Mouse (Mus musculus): ENCODE data around the gene Gtsf1l. TPM values are rescaled to one million over a fixed set of nuclear protein-coding genes. Genes with fewer than 3 reads are reported as not detected.

Gtsf1l gene
- total and polyA plus RNA-seq, 2 experiments: not detected

- under 1% methylated on average over 48 of the region's 48 CpGs for WGBS
- Histone ChIP-seq H3K79me2 (ENCODE audit: control insufficient read depth, insufficient read depth, low read length) (no peaks in the 10 kb centered on the region), H3K4me1 (ENCODE audit: control insufficient read depth, insufficient read depth, low read length) (no peaks in the 10 kb centered on the region), H3K9ac (ENCODE audit: low read depth, low read length) (no peak within 1 kb of the TSS), H3K27ac (replicated peaks; ENCODE audit: insufficient read depth, low read depth, low read length) (no peak within 1 kb of the TSS), H3K27me3 (ENCODE audit: control insufficient read depth, insufficient read depth, low read length) (peaks cover 3% of the 10 kb centered on the region; the same call in 1 of the 2 replicates), H3K4me3 (ENCODE audit: insufficient read depth, low read depth, low read length) (peak within 1 kb of the TSS; percentile 25; the same call in 1 of the 2 replicates), H3K36me3 (ENCODE audit: control insufficient read depth, insufficient read depth, low read length) (no peaks in the 10 kb centered on the region)
- no peak for TF ChIP-seq POLR2A (IDR thresholded peaks at IDR 0.05; ENCODE audit: extremely low read depth, insufficient read depth, low read length)
- no peak for TF ChIP-seq CTCF (IDR thresholded peaks at IDR 0.05; ENCODE audit: low read depth, low read length)
- peak; percentile 82 for DNase-seq (ENCODE audit: extremely low read depth, low read depth, low spot score)
Measured at GRCm38 (mm10) chr2:163054335-163054840, 33.3 kb downstream of the Gtsf1l start, which contains the start of gene Mybl2. TSS of gene Mybl2 (plus strand) at chr2:163054687.

DNA sequence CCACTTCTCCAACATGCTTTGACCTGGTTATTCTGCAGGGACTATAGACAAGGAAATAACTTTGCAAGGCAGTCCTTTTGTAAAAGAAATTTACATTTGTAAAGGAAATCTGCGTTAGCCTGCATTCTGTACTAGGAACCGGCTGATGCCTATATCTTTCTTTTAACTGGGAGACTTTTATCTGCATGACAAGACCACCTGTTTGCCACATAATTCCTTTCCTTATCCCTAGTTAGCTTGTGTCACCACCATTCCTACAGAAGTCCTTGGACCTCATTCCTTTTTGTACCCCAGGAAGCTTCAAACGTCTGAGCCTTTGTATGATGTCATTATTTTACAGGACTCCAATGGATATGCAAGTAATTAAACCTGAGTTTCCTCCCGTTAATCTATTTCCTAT, 34.8 kb downstream of the Gtsf1l start:
- no peaks in the 10 kb centered on the region for H3K79me2 ChIP-seq (ENCODE audit: control insufficient read depth, insufficient read depth, low read length)
- no peak overlapping the region for H3K4me3 ChIP-seq (ENCODE audit: insufficient read depth, low read depth, low read length)
- no peak overlapping the region for H3K27ac ChIP-seq (replicated peaks; ENCODE audit: insufficient read depth, low read depth, low read length)
- H3K27me3 ChIP-seq (ENCODE audit: control insufficient read depth, insufficient read depth, low read length): peaks cover 3% of the 10 kb centered on the region; the same call in 1 of the 2 replicates
- DNase-seq (ENCODE audit: extremely low read depth, low read depth, low spot score): no peak
- H3K36me3 ChIP-seq (ENCODE audit: control insufficient read depth, insufficient read depth, low read length): no peaks in the 10 kb centered on the region
- no peaks in the 10 kb centered on the region for H3K4me1 ChIP-seq (ENCODE audit: control insufficient read depth, insufficient read depth, low read length)
- no peak overlapping the region for H3K9ac ChIP-seq (ENCODE audit: low read depth, low read length)
- WGBS: 86% methylated on average over 4 of the region's 4 CpGs
- TF ChIP-seq CTCF (IDR thresholded peaks at IDR 0.05; ENCODE audit: low read depth, low read length) (no peak), POLR2A (IDR thresholded peaks at IDR 0.05; ENCODE audit: extremely low read depth, insufficient read depth, low read length) (no peak)

DNA sequence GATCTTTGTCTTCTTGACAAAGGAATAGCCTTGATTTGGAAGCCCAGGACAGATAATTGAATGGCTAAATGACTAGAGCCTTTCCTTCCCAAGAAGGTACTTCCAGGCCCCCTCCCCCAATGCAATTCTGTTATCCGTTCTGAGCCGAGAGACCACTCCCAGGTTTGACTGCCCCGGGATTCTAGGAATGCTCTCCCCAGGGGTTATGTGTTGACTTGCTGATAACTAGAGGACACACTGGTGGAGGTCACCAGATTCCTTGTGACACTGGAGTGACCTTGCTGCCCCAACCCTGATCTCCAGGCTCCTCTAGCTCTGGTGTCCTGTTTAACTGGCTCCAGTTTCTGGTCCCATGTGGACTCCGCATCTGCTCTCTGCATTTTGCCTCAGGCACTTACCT, 35.6 kb downstream of the Gtsf1l start:
- Histone ChIP-seq H3K4me3 (ENCODE audit: insufficient read depth, low read depth, low read length) (no peak overlapping the region), H3K27ac (replicated peaks; ENCODE audit: insufficient read depth, low read depth, low read length) (no peak overlapping the region), H3K9ac (ENCODE audit: low read depth, low read length) (no peak overlapping the region), H3K79me2 (ENCODE audit: control insufficient read depth, insufficient read depth, low read length) (no peaks in the 10 kb centered on the region), H3K36me3 (ENCODE audit: control insufficient read depth, insufficient read depth, low read length) (no peaks in the 10 kb centered on the region), H3K27me3 (ENCODE audit: control insufficient read depth, insufficient read depth, low read length) (peaks cover 3% of the 10 kb centered on the region; the same call in 1 of the 2 replicates), H3K4me1 (ENCODE audit: control insufficient read depth, insufficient read depth, low read length) (no peaks in the 10 kb centered on the region)
- TF ChIP-seq CTCF (IDR thresholded peaks at IDR 0.05; ENCODE audit: low read depth, low read length) (no peak), POLR2A (IDR thresholded peaks at IDR 0.05; ENCODE audit: extremely low read depth, insufficient read depth, low read length) (no peak)
- no peak for DNase-seq (ENCODE audit: extremely low read depth, low read depth, low spot score)
- 67% methylated on average over 4 of the region's 4 CpGs for WGBS

DNA sequence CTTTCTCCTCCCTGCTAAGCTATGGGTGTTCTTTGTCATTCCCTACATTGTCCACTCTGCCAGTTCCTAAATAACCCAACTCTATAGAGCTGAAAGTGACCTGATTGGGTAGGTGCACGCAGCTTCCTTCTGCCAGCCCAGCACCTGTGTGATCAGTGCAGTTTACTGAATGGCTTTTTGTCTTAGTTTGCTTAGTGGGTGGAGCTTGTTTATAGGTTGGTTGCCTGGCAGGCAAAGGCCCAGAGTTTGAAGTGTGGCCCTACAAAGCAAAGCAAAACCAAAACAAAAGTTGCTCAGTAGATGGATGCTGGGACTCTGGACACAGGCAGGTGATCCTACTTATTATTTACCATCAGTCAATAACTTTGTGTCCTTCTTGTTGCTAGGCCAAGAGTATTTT, 36.0 kb downstream of the Gtsf1l start:
- WGBS: 33% methylated on average over 1 of the region's 1 CpGs
- no peak overlapping the region for H3K4me3 ChIP-seq (ENCODE audit: insufficient read depth, low read depth, low read length)
- H3K27ac ChIP-seq (replicated peaks; ENCODE audit: insufficient read depth, low read depth, low read length): no peak overlapping the region
- H3K79me2 ChIP-seq (ENCODE audit: control insufficient read depth, insufficient read depth, low read length): no peaks in the 10 kb centered on the region
- H3K4me1 ChIP-seq (ENCODE audit: control insufficient read depth, insufficient read depth, low read length): no peaks in the 10 kb centered on the region
- TF ChIP-seq POLR2A (IDR thresholded peaks at IDR 0.05; ENCODE audit: extremely low read depth, insufficient read depth, low read length) (no peak), CTCF (IDR thresholded peaks at IDR 0.05; ENCODE audit: low read depth, low read length) (no peak)
- peaks cover 2% of the 10 kb centered on the region; the same call in 1 of the 2 replicates for H3K36me3 ChIP-seq (ENCODE audit: control insufficient read depth, insufficient read depth, low read length)
- peaks cover 3% of the 10 kb centered on the region; the same call in 1 of the 2 replicates for H3K27me3 ChIP-seq (ENCODE audit: control insufficient read depth, insufficient read depth, low read length)
- no peak for DNase-seq (ENCODE audit: extremely low read depth, low read depth, low spot score)
- no peak overlapping the region for H3K9ac ChIP-seq (ENCODE audit: low read depth, low read length)

- Histone ChIP-seq H3K27ac (replicated peaks; ENCODE audit: insufficient read depth, low read depth, low read length) (no peak overlapping the region), H3K36me3 (ENCODE audit: control insufficient read depth, insufficient read depth, low read length) (peaks cover 23% of the 10 kb centered on the region), H3K4me1 (ENCODE audit: control insufficient read depth, insufficient read depth, low read length) (no peaks in the 10 kb centered on the region), H3K4me3 (ENCODE audit: insufficient read depth, low read depth, low read length) (no peak overlapping the region), H3K27me3 (ENCODE audit: control insufficient read depth, insufficient read depth, low read length) (no peaks in the 10 kb centered on the region), H3K9ac (ENCODE audit: low read depth, low read length) (no peak overlapping the region), H3K79me2 (ENCODE audit: control insufficient read depth, insufficient read depth, low read length) (no peaks in the 10 kb centered on the region)
- WGBS: 93% methylated on average over 2 of the region's 2 CpGs
- TF ChIP-seq CTCF (IDR thresholded peaks at IDR 0.05; ENCODE audit: low read depth, low read length): no peak
- no peak for TF ChIP-seq POLR2A (IDR thresholded peaks at IDR 0.05; ENCODE audit: extremely low read depth, insufficient read depth, low read length)
- DNase-seq (ENCODE audit: extremely low read depth, low read depth, low spot score): no peak
Measured at GRCm38 (mm10) chr2:163049116-163049515, 38.5 kb downstream of the Gtsf1l start.

DNA sequence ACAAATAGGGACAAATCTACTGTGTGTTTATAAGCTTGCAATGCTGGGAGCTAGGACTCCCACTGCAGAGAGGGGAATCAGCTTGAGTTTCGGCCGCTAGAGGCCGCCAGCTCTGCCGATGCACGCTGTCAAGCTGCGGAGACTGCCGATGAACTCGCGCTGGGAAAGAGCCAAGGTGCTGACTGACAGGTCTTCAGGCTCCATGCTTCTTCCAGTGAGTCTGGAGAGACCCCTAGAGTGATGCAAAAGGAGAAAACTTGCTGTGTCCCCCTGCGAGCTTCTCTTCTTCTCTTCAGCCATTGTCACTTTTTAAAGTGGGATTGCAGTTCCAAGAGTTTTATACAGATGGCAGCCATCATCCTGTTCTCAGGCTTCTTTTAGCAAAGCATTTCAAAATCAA, 39.5 kb downstream of the Gtsf1l start:
- no peak overlapping the region for H3K27ac ChIP-seq (replicated peaks; ENCODE audit: insufficient read depth, low read depth, low read length)
- DNase-seq (ENCODE audit: extremely low read depth, low read depth, low spot score): peak; percentile 54
- no peak for TF ChIP-seq POLR2A (IDR thresholded peaks at IDR 0.05; ENCODE audit: extremely low read depth, insufficient read depth, low read length)
- TF ChIP-seq CTCF (IDR thresholded peaks at IDR 0.05; ENCODE audit: low read depth, low read length): peak; percentile 96
- H3K4me3 ChIP-seq (ENCODE audit: insufficient read depth, low read depth, low read length): no peak overlapping the region
- no peaks in the 10 kb centered on the region for H3K4me1 ChIP-seq (ENCODE audit: control insufficient read depth, insufficient read depth, low read length)
- H3K36me3 ChIP-seq (ENCODE audit: control insufficient read depth, insufficient read depth, low read length): peaks cover 31% of the 10 kb centered on the region
- no peaks in the 10 kb centered on the region for H3K79me2 ChIP-seq (ENCODE audit: control insufficient read depth, insufficient read depth, low read length)
- no peak overlapping the region for H3K9ac ChIP-seq (ENCODE audit: low read depth, low read length)
- no peaks in the 10 kb centered on the region for H3K27me3 ChIP-seq (ENCODE audit: control insufficient read depth, insufficient read depth, low read length)
- WGBS: 2% methylated on average over 10 of the region's 10 CpGs
